Comparison of ENCODE assay signal across 8 mouse cellular contexts in genomic region chr13:23586940-23587225, GRCm38 (mm10). TPM values are rescaled to one million over a fixed set of nuclear protein-coding genes. Genes with fewer than 3 reads are reported as not detected.
DNase-seq lines count a peak whose midpoint lies in the region; ATAC-seq lines count a peak whose summit lies in the region.

No protein-coding gene starts in this region.

- peak overlapping the region; percentile 73 for H3K9ac ChIP-seq in heart, embryonic 16.5 days (ENCODE audit: low read length)
- H3K9ac ChIP-seq in hindbrain, embryonic 14.5 days = peak overlapping the region; percentile 52
- H3K9ac ChIP-seq in midbrain, embryonic 15.5 days = peak overlapping the region; percentile 29; the same call in 1 of the 2 replicates

- WGBS in heart, embryonic 16.5 days = 14% methylated on average over 1 of the region's 1 CpGs
- WGBS in hindbrain, embryonic 14.5 days = 9% methylated on average over 1 of the region's 1 CpGs
- WGBS in midbrain, embryonic 15.5 days = 4% methylated on average over 1 of the region's 1 CpGs

- H3K27ac ChIP-seq in heart, embryonic 16.5 days (ENCODE audit: low read length) = peak overlapping the region; percentile 92
- 0 out of 2 replicates have a peak overlapping the region, but pooled peaks have one; percentile 81 for H3K27ac ChIP-seq in hindbrain, embryonic 14.5 days
- H3K27ac ChIP-seq in midbrain, embryonic 15.5 days = peak overlapping the region; percentile 76

- peaks cover 12% of the 10 kb centered on the region for H3K4me1 ChIP-seq in heart, embryonic 16.5 days (ENCODE audit: control insufficient read depth, insufficient read depth, low read length)
- H3K4me1 ChIP-seq in hindbrain, embryonic 14.5 days (replicated peaks; ENCODE audit: control insufficient read depth, insufficient read depth, low read length) = peaks cover 34% of the 10 kb centered on the region
- peaks cover 34% of the 10 kb centered on the region for H3K4me1 ChIP-seq in midbrain, embryonic 15.5 days

- peak overlapping the region; percentile 84 for H3K4me2 ChIP-seq in heart, embryonic 16.5 days (ENCODE audit: low read depth, low read length)
- peak overlapping the region; percentile 95 for H3K4me2 ChIP-seq in hindbrain, embryonic 14.5 days (replicated peaks)
- H3K4me2 ChIP-seq in midbrain, embryonic 15.5 days = peak overlapping the region; percentile 84

- DNase-seq in heart, postnatal 25 days (ENCODE audit: low spot score) = no peak
- DNase-seq in ZHBTc4 (ENCODE audit: low read depth, low spot score) = peak; percentile 24
- no peak for DNase-seq in hindbrain, embryonic 14.5 days (ENCODE audit: low spot score)
- DNase-seq in right cerebral cortex, postnatal 4 days = no peak
- DNase-seq in left cerebral cortex, postnatal 36 days (ENCODE audit: low spot score in 2 of 2) = no peak
- no peak for DNase-seq in right cerebral cortex, postnatal 14 days

- peak overlapping the region; percentile 53 for H3K4me3 ChIP-seq in heart, embryonic 16.5 days (ENCODE audit: low read length)
- 0 out of 2 replicates have a peak overlapping the region, but pooled peaks have one; percentile 47 for H3K4me3 ChIP-seq in hindbrain, embryonic 14.5 days (replicated peaks; ENCODE audit: low read length)
- H3K4me3 ChIP-seq in midbrain, embryonic 15.5 days = peak overlapping the region; percentile 52

- H3K27me3 ChIP-seq in heart, embryonic 16.5 days (ENCODE audit: control insufficient read depth, insufficient read depth, low read length) = no peaks in the 10 kb centered on the region
- no peaks in the 10 kb centered on the region for H3K27me3 ChIP-seq in hindbrain, embryonic 14.5 days (ENCODE audit: control insufficient read depth, insufficient read depth, low read length)
- no peaks in the 10 kb centered on the region for H3K27me3 ChIP-seq in midbrain, embryonic 15.5 days (replicated peaks)

- no peaks in the 10 kb centered on the region for H3K36me3 ChIP-seq in heart, embryonic 16.5 days (ENCODE audit: control insufficient read depth, insufficient read depth)
- H3K36me3 ChIP-seq in hindbrain, embryonic 14.5 days (replicated peaks; ENCODE audit: control insufficient read depth, insufficient read depth) = no peaks in the 10 kb centered on the region
- no peaks in the 10 kb centered on the region for H3K36me3 ChIP-seq in midbrain, embryonic 15.5 days (replicated peaks)

- ATAC-seq in heart, embryonic 16.5 days (replicated peaks; ENCODE audit: extremely low read depth, insufficient read depth, low FRiP score) = no peak
- ATAC-seq in hindbrain, embryonic 14.5 days (ENCODE audit: low FRiP score) = no peak
- ATAC-seq in midbrain, embryonic 15.5 days (replicated peaks) = no peak

- H3K9me3 ChIP-seq in heart, embryonic 16.5 days (replicated peaks; ENCODE audit: control insufficient read depth, low read length) = no peaks in the 10 kb centered on the region
- H3K9me3 ChIP-seq in hindbrain, embryonic 14.5 days (ENCODE audit: control insufficient read depth, low read length) = no peaks in the 10 kb centered on the region
- no peaks in the 10 kb centered on the region for H3K9me3 ChIP-seq in midbrain, embryonic 15.5 days

- intact Hi-C loops in heart, postnatal 25 days (cut with DNase I) = loop anchor here (5.0 kb wide), 2 partner anchors 1545 to 1830 kb away; partner anchors contain the start of genes Hist1h2ag, Hist1h2bj and Hist1h4i
- intact Hi-C loops in left cerebral cortex, postnatal 36 days (cut with DNase I) = loop anchor here (5.0 kb wide), 2 partner anchors 35 to 95 kb away; partner anchors contain the start of genes Hist1h1e, Hist1h2ac, Hist1h2bc and Hist1h2be

RNA-seq across cellular contexts. Expression of gene Hist1h4d, which starts 5.5 kb away (rescaled TPM):
- polyA plus RNA-seq in heart, embryonic 16.5 days (2015; fragmentation: Nextera tagmentation; extraction: Ambion mirVana) = 48.7 and 49.1 TPM in 2 replicates
- total RNA-seq in heart, postnatal 25 days (2021) = 10 to 100 TPM; 54.4 to 63.1 TPM
- 29.1 and 37.2 TPM in 2 replicates for polyA plus RNA-seq in hindbrain, embryonic 14.5 days (2014; fragmentation: Nextera tagmentation; extraction: Ambion mirVana)
- 34.2 and 34.9 TPM in 2 replicates for polyA plus RNA-seq in midbrain, embryonic 15.5 days (2015; fragmentation: Nextera tagmentation; extraction: Ambion mirVana)
- 100 to 1,000 TPM; 160 to 166 TPM for total RNA-seq in left cerebral cortex, postnatal 36 days (2021)

RNA-seq across cellular contexts. Expression of gene Hist1h3d, which starts 11.3 kb away (rescaled TPM):
- polyA plus RNA-seq in heart, embryonic 16.5 days (2015; fragmentation: Nextera tagmentation; extraction: Ambion mirVana) = 1.4 and 1.8 TPM in 2 replicates
- total RNA-seq in heart, postnatal 25 days (2021) = 1 to 10 TPM; 3.4 to 3.6 TPM
- 1.4 and 2.2 TPM in 2 replicates for polyA plus RNA-seq in hindbrain, embryonic 14.5 days (2014; fragmentation: Nextera tagmentation; extraction: Ambion mirVana)
- 0.82 and 1.2 TPM in 2 replicates for polyA plus RNA-seq in midbrain, embryonic 15.5 days (2015; fragmentation: Nextera tagmentation; extraction: Ambion mirVana)
- 10 to 100 TPM in 1 of 2 experiments, 1 to 10 TPM in 1; 7.7 to 10.8 TPM for total RNA-seq in left cerebral cortex, postnatal 36 days (2021)

RNA-seq across cellular contexts. Expression of gene Hist1h2ad, which starts 12.7 kb away (rescaled TPM):
- polyA plus RNA-seq in heart, embryonic 16.5 days (2015; fragmentation: Nextera tagmentation; extraction: Ambion mirVana) = 1.2 and 1.8 TPM in 2 replicates
- 1 to 10 TPM; 2.4 to 4.8 TPM for total RNA-seq in heart, postnatal 25 days (2021)
- polyA plus RNA-seq in hindbrain, embryonic 14.5 days (2014; fragmentation: Nextera tagmentation; extraction: Ambion mirVana) = 0.77 TPM in 1 of 2 replicates, not detected in the other
- polyA plus RNA-seq in midbrain, embryonic 15.5 days (2015; fragmentation: Nextera tagmentation; extraction: Ambion mirVana) = 1.6 TPM in 1 of 2 replicates, not detected in the other
- 1 to 10 TPM; 3.1 to 8.2 TPM for total RNA-seq in left cerebral cortex, postnatal 36 days (2021)

RNA-seq across cellular contexts. Expression of gene Hist1h2bf, which starts 12.9 kb away (rescaled TPM):
- polyA plus RNA-seq in heart, embryonic 16.5 days (2015; fragmentation: Nextera tagmentation; extraction: Ambion mirVana) = 0.37 and 2.4 TPM in 2 replicates
- total RNA-seq in heart, postnatal 25 days (2021) = 10 to 100 TPM; 16.8 to 17.6 TPM
- polyA plus RNA-seq in hindbrain, embryonic 14.5 days (2014; fragmentation: Nextera tagmentation; extraction: Ambion mirVana) = 0.91 and 1.8 TPM in 2 replicates
- 1.3 and 1.5 TPM in 2 replicates for polyA plus RNA-seq in midbrain, embryonic 15.5 days (2015; fragmentation: Nextera tagmentation; extraction: Ambion mirVana)
- 10 to 100 TPM; 20.6 to 28.9 TPM for total RNA-seq in left cerebral cortex, postnatal 36 days (2021)

RNA-seq across cellular contexts. Expression of gene Hist1h2bg, which starts 15.7 kb away (rescaled TPM):
- polyA plus RNA-seq in heart, embryonic 16.5 days (2015; fragmentation: Nextera tagmentation; extraction: Ambion mirVana) = 4.2 and 5.1 TPM in 2 replicates
- total RNA-seq in heart, postnatal 25 days (2021) = 10 to 100 TPM; 28.4 to 48.1 TPM
- polyA plus RNA-seq in hindbrain, embryonic 14.5 days (2014; fragmentation: Nextera tagmentation; extraction: Ambion mirVana) = 0.94 and 2.3 TPM in 2 replicates
- 2.6 and 4.0 TPM in 2 replicates for polyA plus RNA-seq in midbrain, embryonic 15.5 days (2015; fragmentation: Nextera tagmentation; extraction: Ambion mirVana)
- 10 to 100 TPM; 86.3 to 99.7 TPM for total RNA-seq in left cerebral cortex, postnatal 36 days (2021)
